Mouse (Mus musculus): ENCODE results near the gene Pcgf3.

The Pcgf3 gene

GRCm38 (mm10) chr5:108549489-108550206 lies 88.6 kb downstream of the Pcgf3 start, which contains the start of gene Cplx1:
TSS of gene Cplx1 (minus strand) at chr5:108550024.
- peak; percentile 64 to 93 for DNase-seq (ENCODE audit: inconsistent age in 2 of 2, low spot score in 1 of 2)

- no peak for DNase-seq (ENCODE audit: inconsistent age in 2 of 2, low spot score in 1 of 2)
Observed at GRCm38 (mm10) chr5:108550207-108550594, 89.2 kb downstream of the Pcgf3 start.

GRCm38 (mm10) chr5:108554041-108554440 lies 93.0 kb downstream of the Pcgf3 start:
- peak in 1 of 2 experiments; percentile 16 for DNase-seq (ENCODE audit: inconsistent age in 2 of 2, low spot score in 1 of 2)
